Mouse (Mus musculus): Measurements from ENCODE around the gene Tnfrsf22. TPM values are rescaled to one million over a fixed set of nuclear protein-coding genes. Genes with fewer than 3 reads are reported as not detected.
"Not testable (repeated sequence)": the region's sequence is repeated elsewhere in the genome, so short reads cannot be mapped to it uniquely, and the experiment has no call there.

Tnfrsf22 gene
- polyA plus RNA-seq, 1 experiment from 2014 or later = 2.9 TPM

DNA sequence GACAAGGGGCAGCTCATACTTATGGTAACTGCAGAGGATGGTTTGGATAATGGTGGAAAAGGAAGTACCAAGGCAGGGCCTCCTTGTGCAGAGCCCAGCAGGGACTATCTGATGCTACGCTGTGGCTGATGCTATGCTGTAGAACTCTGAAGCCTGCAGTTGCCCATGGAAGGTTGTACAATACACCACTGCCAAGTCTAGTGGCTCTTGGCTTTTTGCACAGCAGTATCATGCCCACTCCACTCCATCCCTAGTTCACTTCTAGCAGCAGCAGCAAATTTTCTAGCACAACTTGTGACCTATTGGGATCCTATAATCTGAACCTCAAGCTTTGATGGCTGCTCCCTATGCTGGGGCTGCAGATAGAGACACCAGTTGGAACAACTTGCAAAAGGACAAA lies 32.1 kb upstream of the Tnfrsf22 start:
- Histone ChIP-seq H3K4me3 (no peak overlapping the region), H3K9me3 (no peaks in the 10 kb centered on the region), H3K36me3 (no peaks in the 10 kb centered on the region), H3K4me1 (no peaks in the 10 kb centered on the region), H3K27ac (no peak overlapping the region), H3K27me3 (ENCODE audit: insufficient read depth, poor library complexity, severe bottlenecking) (no peaks in the 10 kb centered on the region)
- 74% methylated on average over 1 of the region's 1 CpGs for WGBS
- no peak for DNase-seq (ENCODE audit: low spot score)

DNA sequence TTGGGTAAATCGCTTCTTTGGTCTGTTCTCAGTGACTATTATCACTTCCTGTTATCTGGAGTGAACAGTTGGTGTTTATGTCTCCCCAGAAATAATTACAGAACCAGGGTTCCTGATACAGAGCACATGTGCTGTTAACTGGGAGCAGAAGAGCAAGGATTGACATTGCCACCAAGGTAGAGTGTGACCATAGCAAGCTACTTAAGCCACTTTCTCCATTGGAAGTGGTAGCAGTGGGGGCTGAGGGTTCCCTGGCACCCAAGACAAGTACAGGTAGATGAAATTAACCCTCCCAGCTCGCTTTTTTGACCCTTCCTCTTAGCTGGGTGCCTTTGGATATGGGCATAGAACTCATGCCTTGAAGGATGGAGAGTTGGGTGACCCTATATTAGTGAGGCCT lies 31.4 kb upstream of the Tnfrsf22 start:
- not testable (repeated sequence) for H3K9me3 ChIP-seq; DNase-seq (ENCODE audit: low spot score); H3K27ac ChIP-seq; H3K4me3 ChIP-seq; H3K36me3 ChIP-seq; H3K4me1 ChIP-seq; H3K27me3 ChIP-seq (ENCODE audit: insufficient read depth, poor library complexity, severe bottlenecking)
- 54% methylated on average over 2 of the region's 2 CpGs for WGBS

GRCm38 (mm10) chr7:143679650-143680049 lies 30.2 kb upstream of the Tnfrsf22 start:
- 74% methylated on average over 2 of the region's 2 CpGs for WGBS
- H3K27ac ChIP-seq = not testable (repeated sequence)

DNA sequence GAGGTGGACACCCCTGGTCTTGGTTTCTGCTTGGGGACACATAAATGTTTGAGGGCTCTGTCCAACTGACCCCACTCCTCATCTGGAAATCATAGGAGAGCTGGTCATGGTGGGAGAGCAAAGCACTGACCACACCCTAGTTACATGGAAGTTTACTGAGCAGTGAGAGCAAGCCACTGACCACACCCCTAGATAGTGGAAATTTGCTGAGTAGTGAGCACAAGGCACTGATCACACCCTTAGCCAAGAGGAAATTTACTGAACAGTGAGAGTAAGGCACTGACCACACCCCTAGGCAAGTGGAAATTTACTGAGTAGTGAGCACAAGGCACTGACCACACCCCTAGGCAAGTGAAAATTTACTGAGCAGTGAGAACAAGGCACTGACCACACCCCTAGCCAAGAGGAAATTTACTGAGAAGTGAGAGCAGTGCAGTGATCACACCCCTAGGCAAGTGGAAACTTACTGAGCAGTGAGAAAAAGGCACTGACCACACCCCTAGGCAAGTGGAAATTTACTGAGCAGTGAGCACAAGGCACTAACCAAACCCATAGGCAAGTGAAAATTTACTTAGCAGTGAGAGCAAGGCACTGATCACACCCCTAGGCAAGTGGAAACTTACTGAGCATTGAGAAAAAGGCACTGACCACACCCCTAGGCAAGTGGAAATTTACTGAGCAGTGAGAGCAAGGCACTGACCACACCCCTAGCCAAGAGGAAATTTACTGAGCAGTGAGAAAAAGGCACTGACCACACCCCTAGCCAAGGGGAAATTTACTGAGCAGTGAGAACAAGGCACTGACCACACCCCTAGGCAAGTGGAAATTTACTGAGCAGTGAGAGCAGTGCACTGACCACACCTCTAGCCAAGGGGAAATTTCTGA lies 17.2 kb upstream of the Tnfrsf22 start:
- DNase-seq (ENCODE audit: low spot score) = no peak
- no peaks in the 10 kb centered on the region for H3K9me3 ChIP-seq

More at GRCm38 (mm10) chr7:143679650-143680049, 30.2 kb upstream of the Tnfrsf22 start:
- not testable (repeated sequence) for H3K36me3 ChIP-seq; H3K27me3 ChIP-seq (ENCODE audit: insufficient read depth, poor library complexity, severe bottlenecking); H3K9me3 ChIP-seq; H3K4me3 ChIP-seq; H3K4me1 ChIP-seq; DNase-seq (ENCODE audit: low spot score)

DNA sequence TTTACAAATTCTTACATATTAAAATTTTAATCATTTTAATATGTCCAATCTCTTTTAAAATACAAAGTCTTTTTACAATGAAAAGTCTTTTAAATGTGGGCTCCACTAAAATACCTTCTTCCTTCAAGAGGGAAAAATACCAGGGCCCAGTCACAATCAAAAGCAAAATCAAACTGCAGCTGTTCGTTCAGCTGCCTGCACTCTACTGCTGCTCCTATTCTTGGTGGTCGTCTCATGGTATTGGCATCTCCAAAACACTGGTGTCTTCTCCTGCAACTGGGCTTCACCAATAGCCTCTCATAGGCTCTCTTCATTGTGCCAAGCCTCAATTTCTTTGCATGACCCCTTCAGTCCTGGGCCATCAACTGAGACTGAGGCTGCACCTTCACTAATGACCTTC lies 14.0 kb upstream of the Tnfrsf22 start:
- no peak for DNase-seq (ENCODE audit: low spot score)
- 68% methylated on average over 2 of the region's 2 CpGs for WGBS
- no peaks in the 10 kb centered on the region for H3K9me3 ChIP-seq
- H3K4me1 ChIP-seq = no peaks in the 10 kb centered on the region
- no peak overlapping the region for H3K4me3 ChIP-seq
- H3K27me3 ChIP-seq (ENCODE audit: insufficient read depth, poor library complexity, severe bottlenecking) = no peaks in the 10 kb centered on the region
- no peak overlapping the region for H3K27ac ChIP-seq
- H3K36me3 ChIP-seq = no peaks in the 10 kb centered on the region

More for the DNA sequence above, 17.2 kb upstream of the Tnfrsf22 start:
- Histone ChIP-seq H3K27ac (no peak overlapping the region), H3K4me3 (no peak overlapping the region), H3K27me3 (ENCODE audit: insufficient read depth, poor library complexity, severe bottlenecking) (no peaks in the 10 kb centered on the region), H3K36me3 (no peaks in the 10 kb centered on the region), H3K4me1 (no peaks in the 10 kb centered on the region)

GRCm38 (mm10) chr7:143660797-143661196 lies 11.3 kb upstream of the Tnfrsf22 start:
- H3K36me3 ChIP-seq = no peaks in the 10 kb centered on the region

GRCm38 (mm10) chr7:143649769-143650346 lies 397 bp upstream of the Tnfrsf22 start:
- not testable (repeated sequence) for H3K27me3 ChIP-seq (ENCODE audit: insufficient read depth, poor library complexity, severe bottlenecking); H3K9me3 ChIP-seq; H3K27ac ChIP-seq; H3K4me1 ChIP-seq; H3K36me3 ChIP-seq; DNase-seq (ENCODE audit: low spot score)
- WGBS = 58% methylated on average over 10 of the region's 10 CpGs
- peak overlapping the region; percentile 72 for H3K4me3 ChIP-seq

More at GRCm38 (mm10) chr7:143660797-143661196, 11.3 kb upstream of the Tnfrsf22 start:
- no peak for DNase-seq (ENCODE audit: low spot score)
- no peaks in the 10 kb centered on the region for H3K27me3 ChIP-seq (ENCODE audit: insufficient read depth, poor library complexity, severe bottlenecking)
- no peaks in the 10 kb centered on the region for H3K4me1 ChIP-seq
- no peaks in the 10 kb centered on the region for H3K9me3 ChIP-seq
- H3K4me3 ChIP-seq = no peak overlapping the region
- H3K27ac ChIP-seq = no peak overlapping the region

DNA sequence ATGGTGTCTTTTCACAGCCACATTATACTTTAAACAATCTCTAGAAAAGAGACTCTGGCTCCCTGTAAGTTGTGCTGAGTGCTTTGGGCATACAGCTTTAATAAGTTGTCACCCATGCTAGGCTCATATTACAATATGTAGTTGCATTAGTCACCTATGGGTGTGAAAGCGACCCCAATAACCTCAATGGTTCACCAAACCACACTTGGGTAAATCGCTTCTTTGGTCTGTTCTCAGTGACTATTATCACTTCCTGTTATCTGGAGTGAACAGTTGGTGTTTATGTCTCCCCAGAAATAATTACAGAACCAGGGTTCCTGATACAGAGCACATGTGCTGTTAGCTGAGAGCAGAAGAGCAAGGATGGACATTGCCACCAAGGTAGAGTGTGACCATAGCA lies 5.5 kb downstream of the Tnfrsf22 start:
- not testable (repeated sequence) for H3K36me3 ChIP-seq; H3K9me3 ChIP-seq; DNase-seq (ENCODE audit: low spot score); H3K27ac ChIP-seq; H3K4me1 ChIP-seq; H3K4me3 ChIP-seq; H3K27me3 ChIP-seq (ENCODE audit: insufficient read depth, poor library complexity, severe bottlenecking)
- 74% methylated on average over 2 of the region's 2 CpGs for WGBS

GRCm38 (mm10) chr7:143636674-143637073 lies 12.8 kb downstream of the Tnfrsf22 start:
- H3K36me3 ChIP-seq = no peaks in the 10 kb centered on the region
- 88% methylated on average over 1 of the region's 1 CpGs for WGBS
- no peaks in the 10 kb centered on the region for H3K4me1 ChIP-seq
- no peaks in the 10 kb centered on the region for H3K27me3 ChIP-seq (ENCODE audit: insufficient read depth, poor library complexity, severe bottlenecking)
- H3K9me3 ChIP-seq = no peaks in the 10 kb centered on the region
- no peak overlapping the region for H3K27ac ChIP-seq
- DNase-seq (ENCODE audit: low spot score) = no peak
- H3K4me3 ChIP-seq = no peak overlapping the region

DNA sequence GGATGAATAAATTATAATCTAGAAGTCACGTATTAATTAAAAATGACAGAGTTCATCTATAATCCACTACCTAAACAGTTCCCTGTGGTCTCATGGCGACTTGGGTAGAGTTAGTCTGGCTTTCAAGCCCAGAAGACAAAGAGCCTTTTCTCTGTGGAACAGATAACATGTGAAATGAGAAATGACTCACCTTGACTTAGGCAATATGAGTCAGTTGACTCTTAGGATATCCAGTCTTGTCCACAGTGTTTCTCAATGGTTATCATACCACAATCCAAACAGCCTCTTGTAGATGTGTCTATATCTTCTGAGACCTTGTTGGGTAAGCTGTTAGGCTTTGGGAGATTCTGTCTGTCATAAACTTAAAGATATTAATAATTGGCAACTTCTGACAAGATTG lies 18.0 kb downstream of the Tnfrsf22 start:
- H3K4me3 ChIP-seq = no peak overlapping the region
- DNase-seq (ENCODE audit: low spot score) = no peak
- H3K4me1 ChIP-seq = no peaks in the 10 kb centered on the region
- no peaks in the 10 kb centered on the region for H3K27me3 ChIP-seq (ENCODE audit: insufficient read depth, poor library complexity, severe bottlenecking)
- WGBS = 52% methylated on average over 2 of the region's 2 CpGs
- H3K9me3 ChIP-seq = no peaks in the 10 kb centered on the region
- H3K36me3 ChIP-seq = no peaks in the 10 kb centered on the region
- H3K27ac ChIP-seq = no peak overlapping the region

DNA sequence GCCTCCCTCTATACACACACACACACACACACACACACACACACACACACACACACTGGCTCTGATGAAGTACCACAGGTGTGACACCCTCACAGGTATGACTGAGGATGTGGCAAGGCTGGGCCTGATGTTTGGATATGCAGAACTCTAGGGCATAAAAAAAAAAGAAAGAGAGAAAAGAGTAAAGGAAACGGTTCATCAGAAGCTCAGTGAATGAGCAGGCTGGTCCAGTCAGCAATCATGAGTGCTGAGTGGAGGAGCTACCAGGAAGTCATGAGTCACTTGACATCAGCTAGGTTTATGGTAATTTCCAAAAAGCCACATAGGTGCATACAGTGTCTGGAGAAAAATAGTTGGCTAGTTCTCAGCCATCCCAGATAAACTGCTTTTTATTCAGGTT lies 20.0 kb downstream of the Tnfrsf22 start:
- DNase-seq (ENCODE audit: low spot score) = no peak
- H3K27me3 ChIP-seq (ENCODE audit: insufficient read depth, poor library complexity, severe bottlenecking) = no peaks in the 10 kb centered on the region
- no peaks in the 10 kb centered on the region for H3K9me3 ChIP-seq
- no peaks in the 10 kb centered on the region for H3K4me1 ChIP-seq
- H3K27ac ChIP-seq = no peak overlapping the region
- no peaks in the 10 kb centered on the region for H3K36me3 ChIP-seq
- 44% methylated on average over 1 of the region's 1 CpGs for WGBS
- no peak overlapping the region for H3K4me3 ChIP-seq

DNA sequence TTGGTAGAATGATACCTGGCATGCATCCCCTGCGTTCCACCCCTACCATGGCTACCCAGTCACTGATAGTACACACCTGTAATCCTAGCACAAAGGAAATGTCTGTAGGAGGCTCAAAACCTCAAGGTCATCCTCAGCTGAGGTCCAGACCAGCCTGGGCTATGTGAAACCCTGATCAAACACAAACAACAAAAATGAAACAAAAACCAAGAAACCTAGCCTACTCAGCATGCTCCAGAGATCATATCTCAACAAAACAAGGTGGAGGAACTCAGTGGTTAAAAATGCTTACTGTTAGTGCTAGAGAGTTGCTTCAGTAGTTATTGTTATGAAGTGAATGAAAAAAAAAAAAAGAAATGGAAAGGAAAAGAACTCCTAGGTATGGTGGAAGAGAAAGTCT lies 20.9 kb downstream of the Tnfrsf22 start, which contains the start of gene Tnfrsf26:
Tnfrsf26 (minus strand) TSS at position 183 of the 400 bp plus-strand sequence.
- Histone ChIP-seq H3K27ac (no peak within 1 kb of the TSS), H3K4me3 (no peak within 1 kb of the TSS)
- WGBS = 100% methylated on average over 1 of the region's 1 CpGs

DNA sequence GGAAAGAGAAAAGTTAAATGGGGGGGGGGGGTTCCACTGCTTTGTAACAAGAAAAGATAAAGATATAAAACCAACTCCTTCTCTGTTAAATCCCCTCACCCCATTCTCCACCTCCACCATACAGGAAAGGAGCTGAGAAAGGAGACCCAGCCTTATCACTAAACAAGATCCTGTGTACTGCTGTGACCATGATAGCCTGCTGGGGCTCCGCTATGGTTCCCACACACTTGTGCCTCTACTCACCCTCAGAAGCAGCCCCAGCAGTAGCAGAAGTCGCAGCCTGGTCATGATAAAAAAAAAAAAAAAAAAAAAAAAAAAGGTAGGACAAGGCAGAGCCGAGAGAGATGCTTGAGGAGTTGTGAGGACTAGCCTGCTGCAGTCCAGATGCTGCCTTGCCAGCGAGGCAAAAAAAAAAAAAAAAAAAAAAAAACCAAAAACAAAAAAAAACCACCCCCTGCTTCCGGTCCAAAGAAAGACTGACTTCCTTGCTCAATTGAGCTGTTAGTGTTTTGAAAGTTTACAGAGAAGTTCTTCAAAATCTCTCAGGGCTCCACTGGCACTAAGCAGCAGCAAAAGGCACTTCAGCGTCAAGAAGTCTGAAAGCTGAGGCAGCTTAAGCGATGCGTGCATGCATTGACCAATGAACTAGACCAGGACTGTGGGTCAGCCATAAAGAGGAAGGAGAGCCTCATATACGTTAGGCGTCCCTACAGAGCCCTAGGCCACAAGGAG lies 21.7 kb downstream of the Tnfrsf22 start:
- WGBS = 39% methylated on average over 10 of the region's 10 CpGs
- Histone ChIP-seq H3K36me3 (no peaks in the 10 kb centered on the region), H3K9me3 (no peaks in the 10 kb centered on the region), H3K4me1 (no peaks in the 10 kb centered on the region), H3K27ac (no peak overlapping the region), H3K27me3 (ENCODE audit: insufficient read depth, poor library complexity, severe bottlenecking) (no peaks in the 10 kb centered on the region), H3K4me3 (no peak overlapping the region)
- no peak for DNase-seq (ENCODE audit: low spot score)

More for the DNA sequence above, 20.9 kb downstream of the Tnfrsf22 start, which contains the start of gene Tnfrsf26:
- no peak for DNase-seq (ENCODE audit: low spot score)
- Histone ChIP-seq H3K36me3 (no peaks in the 10 kb centered on the region), H3K27me3 (ENCODE audit: insufficient read depth, poor library complexity, severe bottlenecking) (no peaks in the 10 kb centered on the region), H3K9me3 (no peaks in the 10 kb centered on the region), H3K4me1 (no peaks in the 10 kb centered on the region)

Measured in heart, embryonic 10.5 days (tissue).